Comparison of ENCODE assay signal across 8 mouse cellular contexts in genomic region chr4:117132794-117133143, GRCm38 (mm10). TPM values are rescaled to one million over a fixed set of nuclear protein-coding genes. Genes with fewer than 3 reads are reported as not detected.
DNase-seq lines count a peak whose midpoint lies in the region; ATAC-seq lines count a peak whose summit lies in the region.

No protein-coding gene starts in this region.

- peaks cover 0 to 5% of the 10 kb centered on the region in 2 experiments; a peak in 1 of 4 replicates for H3K4me1 ChIP-seq in heart, embryonic 14.5 days (ENCODE audit: control insufficient read depth in 2 of 2, insufficient read depth in 2 of 2, low read length in 2 of 2)
- peaks cover 39% of the 10 kb centered on the region for H3K4me1 ChIP-seq in hindbrain, embryonic 13.5 days (replicated peaks)
- peaks cover 42% of the 10 kb centered on the region for H3K4me1 ChIP-seq in midbrain, embryonic 13.5 days (replicated peaks)

- H3K4me2 ChIP-seq in heart, embryonic 14.5 days (ENCODE audit: low read length) = peak overlapping the region; percentile 99
- H3K4me2 ChIP-seq in hindbrain, embryonic 13.5 days = peak overlapping the region; percentile 78
- peak overlapping the region; percentile 86 for H3K4me2 ChIP-seq in midbrain, embryonic 13.5 days (replicated peaks)

- no peak for DNase-seq in heart, postnatal 4 days
- DNase-seq in R1 (ENCODE audit: low read depth, low spot score) = peak; percentile 51
- DNase-seq in spleen, postnatal 10 days (ENCODE audit: low spot score in 2 of 2) = no peak
- DNase-seq in Muller cell, postnatal 12 days (ENCODE audit: inconsistent ontology term) = no peak

- H3K27ac ChIP-seq in heart, embryonic 14.5 days (replicated peaks in 1 of 2; ENCODE audit: control insufficient read depth in 1 of 2, insufficient read depth in 1 of 2, low read depth in 2 of 2, low read length in 2 of 2) = no peak overlapping the region
- H3K27ac ChIP-seq in hindbrain, embryonic 13.5 days = peak overlapping the region; percentile 89; the same call in 1 of the 2 replicates
- 0 out of 2 replicates have a peak overlapping the region, but pooled peaks have one; percentile 69 for H3K27ac ChIP-seq in midbrain, embryonic 13.5 days

- no peaks in the 10 kb centered on the region for H3K9me3 ChIP-seq in heart, embryonic 14.5 days (ENCODE audit: control insufficient read depth, low read length)
- no peaks in the 10 kb centered on the region for H3K9me3 ChIP-seq in hindbrain, embryonic 13.5 days
- H3K9me3 ChIP-seq in midbrain, embryonic 13.5 days = no peaks in the 10 kb centered on the region

- H3K4me3 ChIP-seq in heart, embryonic 14.5 days (ENCODE audit: control insufficient read depth in 1 of 2, insufficient read depth in 1 of 2, low read depth in 1 of 2, low read length in 2 of 2) = peak overlapping the region in 1 of 2 experiments; percentile 78; a peak in 2 of 4 replicates
- H3K4me3 ChIP-seq in hindbrain, embryonic 13.5 days = peak overlapping the region; percentile 80
- H3K4me3 ChIP-seq in midbrain, embryonic 13.5 days (replicated peaks) = peak overlapping the region; percentile 84

- WGBS in heart, embryonic 14.5 days = 22% methylated on average over 11 of the region's 11 CpGs
- 6% methylated on average over 11 of the region's 11 CpGs for WGBS in hindbrain, embryonic 13.5 days
- WGBS in midbrain, embryonic 13.5 days = 4% methylated on average over 11 of the region's 11 CpGs

- ATAC-seq in heart, embryonic 14.5 days (ENCODE audit: insufficient number of reproducible peaks, insufficient read depth, low FRiP score, low read depth) = no peak
- ATAC-seq in hindbrain, embryonic 13.5 days (ENCODE audit: low FRiP score) = no peak
- no peak for ATAC-seq in midbrain, embryonic 13.5 days
- no peak for ATAC-seq in inflammation-experienced regulatory T-cells, adult 6 months

- H3K27me3 ChIP-seq in heart, embryonic 14.5 days (ENCODE audit: control insufficient read depth, insufficient read depth, low read length) = peaks cover 9% of the 10 kb centered on the region
- peaks cover 2% of the 10 kb centered on the region; the same call in 1 of the 2 replicates for H3K27me3 ChIP-seq in hindbrain, embryonic 13.5 days
- no peaks in the 10 kb centered on the region; the same call in 1 of the 2 replicates for H3K27me3 ChIP-seq in midbrain, embryonic 13.5 days

- H3K36me3 ChIP-seq in heart, embryonic 14.5 days (ENCODE audit: control insufficient read depth, insufficient read depth, low read length) = peaks cover 10% of the 10 kb centered on the region; the same call in 1 of the 2 replicates
- peaks cover 31% of the 10 kb centered on the region for H3K36me3 ChIP-seq in hindbrain, embryonic 13.5 days
- peaks cover 29% of the 10 kb centered on the region for H3K36me3 ChIP-seq in midbrain, embryonic 13.5 days

- peak overlapping the region; percentile 84; the same call in 1 of the 2 replicates for H3K9ac ChIP-seq in heart, embryonic 14.5 days (ENCODE audit: low read length)
- H3K9ac ChIP-seq in hindbrain, embryonic 13.5 days = peak overlapping the region; percentile 90
- H3K9ac ChIP-seq in midbrain, embryonic 13.5 days (replicated peaks) = peak overlapping the region; percentile 88

RNA-seq across cellular contexts. Expression of gene Plk3, which starts 1.0 kb away (rescaled TPM):
- polyA plus RNA-seq in heart, embryonic 14.5 days (2014; fragmentation: Nextera tagmentation; extraction: Ambion mirVana) = 1.6 and 2.0 TPM in 2 replicates
- 1 to 10 TPM; 5.0 to 5.8 TPM for total RNA-seq in heart, postnatal 4 days (2021)
- 16.2 and 16.6 TPM in 2 replicates for polyA plus RNA-seq in hindbrain, embryonic 13.5 days (2015; fragmentation: Nextera tagmentation; extraction: Ambion mirVana)
- 18.6 and 19.3 TPM in 2 replicates for polyA plus RNA-seq in midbrain, embryonic 13.5 days (2015; fragmentation: Nextera tagmentation; extraction: Ambion mirVana)
- 10 to 100 TPM; 13.4 to 19.8 (median 18.8) TPM for polyA plus RNA-seq in inflammation-experienced regulatory T-cells, adult 6 months (2017; shearing (Covaris generic))

RNA-seq across cellular contexts. Expression of gene Tctex1d4, which starts 6.2 kb away (rescaled TPM):
- not detected in 2 replicates for polyA plus RNA-seq in heart, embryonic 14.5 days (2014; fragmentation: Nextera tagmentation; extraction: Ambion mirVana)
- total RNA-seq in heart, postnatal 4 days (2021) = not detected
- 0.86 TPM in 1 of 2 replicates, not detected in the other for polyA plus RNA-seq in hindbrain, embryonic 13.5 days (2015; fragmentation: Nextera tagmentation; extraction: Ambion mirVana)
- not detected in 2 replicates for polyA plus RNA-seq in midbrain, embryonic 13.5 days (2015; fragmentation: Nextera tagmentation; extraction: Ambion mirVana)
- polyA plus RNA-seq in inflammation-experienced regulatory T-cells, adult 6 months (2017; shearing (Covaris generic)) = 1 to 10 TPM; 2.0 to 4.1 (median 3.1) TPM

RNA-seq across cellular contexts. Expression of gene Btbd19, which starts 7.2 kb away (rescaled TPM):
- polyA plus RNA-seq in heart, embryonic 14.5 days (2014; fragmentation: Nextera tagmentation; extraction: Ambion mirVana) = 2.5 and 3.8 TPM in 2 replicates
- 1 to 10 TPM; 4.6 to 5.9 TPM for total RNA-seq in heart, postnatal 4 days (2021)
- 3.9 and 4.2 TPM in 2 replicates for polyA plus RNA-seq in hindbrain, embryonic 13.5 days (2015; fragmentation: Nextera tagmentation; extraction: Ambion mirVana)
- 3.3 and 3.4 TPM in 2 replicates for polyA plus RNA-seq in midbrain, embryonic 13.5 days (2015; fragmentation: Nextera tagmentation; extraction: Ambion mirVana)
- 10 to 100 TPM; 24.8 to 27.2 (median 25.0) TPM for polyA plus RNA-seq in inflammation-experienced regulatory T-cells, adult 6 months (2017; shearing (Covaris generic))

RNA-seq across cellular contexts. Expression of gene Rps8, which starts 23.3 kb away (rescaled TPM):
- polyA plus RNA-seq in heart, embryonic 14.5 days (2014; fragmentation: Nextera tagmentation; extraction: Ambion mirVana) = 784 and 900 TPM in 2 replicates
- 100 to 1,000 TPM; 952 to 961 TPM for total RNA-seq in heart, postnatal 4 days (2021)
- 576 and 608 TPM in 2 replicates for polyA plus RNA-seq in hindbrain, embryonic 13.5 days (2015; fragmentation: Nextera tagmentation; extraction: Ambion mirVana)
- 558 and 623 TPM in 2 replicates for polyA plus RNA-seq in midbrain, embryonic 13.5 days (2015; fragmentation: Nextera tagmentation; extraction: Ambion mirVana)
- polyA plus RNA-seq in inflammation-experienced regulatory T-cells, adult 6 months (2017; shearing (Covaris generic)) = 100 to 1,000 TPM; 670 to 888 (median 878) TPM

RNA-seq across cellular contexts. Expression of gene Ptch2, which starts 36.9 kb away (rescaled TPM):
- 1.8 and 2.0 TPM in 2 replicates for polyA plus RNA-seq in heart, embryonic 14.5 days (2014; fragmentation: Nextera tagmentation; extraction: Ambion mirVana)
- 1 to 10 TPM; 4.0 to 5.0 TPM for total RNA-seq in heart, postnatal 4 days (2021)
- polyA plus RNA-seq in hindbrain, embryonic 13.5 days (2015; fragmentation: Nextera tagmentation; extraction: Ambion mirVana) = 6.8 and 7.9 TPM in 2 replicates
- polyA plus RNA-seq in midbrain, embryonic 13.5 days (2015; fragmentation: Nextera tagmentation; extraction: Ambion mirVana) = 7.1 and 7.3 TPM in 2 replicates
- under 1 TPM in 2 of 3 experiments, not detected in 1; 0.15 to 0.24 TPM for polyA plus RNA-seq in inflammation-experienced regulatory T-cells, adult 6 months (2017; shearing (Covaris generic))

Comparison
In these comparisons a context has a peak if more than half of its experiments do, and no peak if none do; other contexts are left out.
1. H3K27ac ChIP-seq: peak in hindbrain, embryonic 13.5 days (single experiment) and midbrain, embryonic 13.5 days (single experiment); none in heart, embryonic 14.5 days (0 of 2).
2. Peak in every context shown above with its lines, with median percentiles within 50 percentile points of each other: H3K4me2 ChIP-seq and H3K9ac ChIP-seq.